Mouse (Mus musculus) erythroblast, embryonic 14.5 days (primary cell): ENCODE measurements around the gene Fam50b.

ENCODE experiments used
- GATA1 ChIP-seq: IDR thresholded peaks from 2 replicates; pipeline ENCODE4 v1.6.1; 2012; ENCODE audit warnings: low read length, inconsistent platforms, mixed read lengths
- TAL1 ChIP-seq: IDR thresholded peaks from 3 replicates; pipeline ENCODE4 v1.6.1; 2012; ENCODE audit warnings: low read length, inconsistent platforms, mixed read lengths

DNA sequence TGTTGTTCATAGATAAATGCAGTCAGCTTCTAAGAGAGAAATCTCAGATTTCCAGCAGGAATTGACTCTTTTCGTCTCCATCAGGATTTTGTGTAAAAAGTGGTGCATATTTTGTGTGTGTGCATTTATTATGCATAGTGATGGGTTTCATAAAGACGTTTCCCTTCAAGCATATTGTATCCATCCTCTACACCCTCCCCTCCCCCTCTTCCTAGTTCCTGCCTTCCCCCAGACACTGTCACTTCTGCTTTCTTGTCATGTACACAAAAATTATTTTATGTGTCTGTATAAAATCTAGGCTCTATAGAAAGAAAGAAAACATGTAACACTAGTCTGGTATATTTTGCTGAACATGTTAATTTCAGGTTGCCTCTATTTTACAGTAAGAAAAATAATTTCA is 34.6 kb upstream of the Fam50b start:
- no peak for TF ChIP-seq GATA1
- no peak for TF ChIP-seq TAL1
